ENCODE assay signal across 9 mouse cellular contexts in genomic region chr11:85184082-85184481, GRCm38 (mm10). TPM values are rescaled to one million over a fixed set of nuclear protein-coding genes. Genes with fewer than 3 reads are reported as not detected.
DNase-seq lines count a peak whose midpoint lies in the region; ATAC-seq and TF ChIP-seq lines count a peak whose summit lies in the region.
"Had no signal": no experiment of that assay in that cellular context is flagged by ENCODE, and none has a peak within 500 bp of the region (broad histone marks: within the 10 kb centered on the region; RNA-seq: fewer than 3 reads in every experiment).

No protein-coding gene starts in this region.

- no peak overlapping the region for H3K4me3 ChIP-seq in left cerebral cortex, adult 2 months
- H3K4me3 ChIP-seq in cerebellum, adult 2 months (replicated peaks; ENCODE audit: insufficient read depth, low read depth, low read length), result no peak overlapping the region
- no peak overlapping the region for H3K4me3 ChIP-seq in thymus, adult 2 months (ENCODE audit: control insufficient read depth, insufficient read depth, low read length)

- H3K4me1 ChIP-seq in cerebellum, adult 2 months (ENCODE audit: control insufficient read depth, insufficient read depth, low read length), result no peaks in the 10 kb centered on the region
- peaks cover 4% of the 10 kb centered on the region; the same call in 1 of the 2 replicates for H3K4me1 ChIP-seq in thymus, adult 2 months (replicated peaks; ENCODE audit: control insufficient read depth, insufficient read depth, low read length)

- H3K27me3 ChIP-seq in cerebellum, adult 2 months (ENCODE audit: control insufficient read depth, insufficient read depth, low read length), result no peaks in the 10 kb centered on the region
- H3K27me3 ChIP-seq in thymus, adult 2 months (ENCODE audit: control insufficient read depth, insufficient read depth, low read length), result no peaks in the 10 kb centered on the region
- H3K27me3 ChIP-seq: neural tube, embryonic 13.5 days had no signal

- TF ChIP-seq CTCF in left cerebral cortex, adult 2 months (IDR thresholded peaks at IDR 0.05), result peak; percentile 56
- TF ChIP-seq CTCF in cerebellum, adult 2 months (IDR thresholded peaks at IDR 0.05; ENCODE audit: borderline replicate concordance, insufficient read depth, low read depth, low read length), result peak; percentile 41; the same call in 1 of the 2 replicates
- TF ChIP-seq CTCF in thymus, adult 2 months (IDR thresholded peaks at IDR 0.05; ENCODE audit: borderline replicate concordance, control insufficient read depth, extremely low read depth, insufficient read depth, low read length, poor library complexity), result no peak

- intact Hi-C loops in left cerebral cortex, adult 2 months (cut with DNase I), result no loop called here
- intact Hi-C loops in left cerebral cortex, postnatal 10 days (cut with DNase I), result loop anchor here (5.0 to 10.0 kb wide), 2 partner anchors 149 to 267 kb away; partner anchors contain the start of gene Znhit3

- no peak for TF ChIP-seq POLR2A in cerebellum, adult 2 months (IDR thresholded peaks at IDR 0.05; ENCODE audit: borderline replicate concordance, insufficient read depth, low read length)
- no peak for TF ChIP-seq POLR2A in thymus, adult 2 months (IDR thresholded peaks at IDR 0.05; ENCODE audit: control insufficient read depth, extremely low read depth, insufficient read depth, low read length, poor library complexity)

- no peaks in the 10 kb centered on the region for H3K36me3 ChIP-seq in thymus, adult 2 months (ENCODE audit: control insufficient read depth, insufficient read depth, low read length)

- 80% methylated on average over 5 of the region's 5 CpGs for WGBS in cerebellum, adult 2 months
- 93% methylated on average over 5 of the region's 5 CpGs for WGBS in thymus, adult 2 months

- no peak overlapping the region for H3K27ac ChIP-seq in left cerebral cortex, adult 2 months
- no peak overlapping the region for H3K27ac ChIP-seq in cerebellum, adult 2 months (ENCODE audit: insufficient read depth, low read length)
- no peak overlapping the region for H3K27ac ChIP-seq in thymus, adult 2 months (ENCODE audit: control insufficient read depth, insufficient read depth, low read length)

- ATAC-seq in megakaryocyte, adult 5-6 weeks (ENCODE audit: poor library complexity, severe bottlenecking), result peak; percentile 76

- DNase-seq in left cerebral cortex, adult 2 months (ENCODE audit: extremely low spot score in 1 of 2, low spot score in 2 of 2), result no peak
- no peak for DNase-seq in left cerebral cortex, postnatal 10 days (ENCODE audit: extremely low spot score in 1 of 2, low spot score in 2 of 2)
- DNase-seq in Muller cell, postnatal 12 days (ENCODE audit: inconsistent ontology term), result peak; percentile 27
- DNase-seq in cerebellum, adult 2 months, result peak; percentile 37 to 41
- peak; percentile 87 for DNase-seq in induced T-regulatory cell, adult 2 months (ENCODE audit: low read depth)
- DNase-seq in thymus, adult 2 months, result peak; percentile 64

RNA-seq across cellular contexts. Expression of gene 1700125H20Rik, which starts 13.9 kb away (rescaled TPM):
- total RNA-seq in left cerebral cortex, adult 2 months (2021), result not detected
- under 1 TPM; 0.71 to 0.73 TPM for total RNA-seq in left cerebral cortex, postnatal 10 days (2021)
- 0.24 TPM in 1 of 2 replicates, not detected in the other for polyA plus RNA-seq in cerebellum, adult 2 months (2012; rRNA removed)
- total RNA-seq in megakaryocyte, adult 5-6 weeks (2015), result not detected in 2 replicates
- not detected in 2 replicates for total RNA-seq in megakaryocyte, adult 5-6 weeks (2017)
- polyA plus RNA-seq in thymus, adult 2 months (2012; rRNA removed), result not detected in 2 replicates
- polyA plus RNA-seq: heart, embryonic 16.5 days had no signal

RNA-seq across cellular contexts. Expression of gene Usp32, which starts 44.1 kb away (rescaled TPM):
- 100 to 1,000 TPM; 122 to 126 TPM for total RNA-seq in left cerebral cortex, adult 2 months (2021)
- total RNA-seq in left cerebral cortex, postnatal 10 days (2021), result 10 to 100 TPM; 80.8 to 87.9 TPM
- polyA plus RNA-seq in cerebellum, adult 2 months (2012; rRNA removed), result 41.4 and 44.4 TPM in 2 replicates
- 24.9 and 27.3 TPM in 2 replicates for total RNA-seq in megakaryocyte, adult 5-6 weeks (2015)
- 22.0 and 45.3 TPM in 2 replicates for total RNA-seq in megakaryocyte, adult 5-6 weeks (2017)
- 4.0 and 4.4 TPM in 2 replicates for polyA plus RNA-seq in thymus, adult 2 months (2012; rRNA removed)

RNA-seq across cellular contexts. Expression of gene Appbp2, which starts 50.8 kb away (rescaled TPM):
- total RNA-seq in left cerebral cortex, adult 2 months (2021), result 10 to 100 TPM; 54.4 to 58.1 TPM
- 10 to 100 TPM; 69.6 to 73.0 TPM for total RNA-seq in left cerebral cortex, postnatal 10 days (2021)
- 43.0 and 43.4 TPM in 2 replicates for polyA plus RNA-seq in cerebellum, adult 2 months (2012; rRNA removed)
- 31.3 and 32.5 TPM in 2 replicates for total RNA-seq in megakaryocyte, adult 5-6 weeks (2015)
- 20.7 and 25.5 TPM in 2 replicates for total RNA-seq in megakaryocyte, adult 5-6 weeks (2017)
- 13.8 and 17.8 TPM in 2 replicates for polyA plus RNA-seq in thymus, adult 2 months (2012; rRNA removed)

Comparison
In these comparisons a context has a peak if more than half of its experiments do, and no peak if none do; other contexts are left out.
1. DNase-seq: peak in Muller cell, postnatal 12 days (single experiment), cerebellum, adult 2 months (2 of 2), induced T-regulatory cell, adult 2 months (single experiment) and thymus, adult 2 months (single experiment); none in left cerebral cortex, adult 2 months (0 of 2) and left cerebral cortex, postnatal 10 days (0 of 2).